Mouse (Mus musculus) liver, postnatal 0 days (tissue): Measurements from ENCODE around the gene B4galt1.

Experiments
- CTCF ChIP-seq: sonication (generic); IDR thresholded peaks from 2 replicates; pipeline ENCODE4 v1.5.1; 2016; ENCODE audit warnings: antibody characterized with exemption, low read depth
- EP300 ChIP-seq: IDR thresholded peaks from 2 replicates; pipeline ENCODE4 v1.6.1; 2016; ENCODE audit warnings: antibody characterized with exemption, low read depth, mild to moderate bottlenecking

- TF ChIP-seq CTCF (no peak), EP300 (no peak)
Measured at GRCm38 (mm10) chr4:40868554-40869232, 14.9 kb upstream of the B4galt1 start.
